Mouse (Mus musculus) testis, adult 2 months (tissue): ENCODE data around the gene Zfp239.

Source experiments
- CTCF ChIP-seq: fragments of 200-500 bp; IDR thresholded peaks from 2 replicates; pipeline ENCODE4 v1.5.1; 2012; ENCODE audit warnings: low read depth, mild to moderate bottlenecking, inconsistent platforms, low read length, moderate library complexity; ENCODE audit not compliant: control insufficient read depth, insufficient read depth, insufficient replicate concordance
- POLR2A ChIP-seq: fragments of 200-500 bp; IDR thresholded peaks from 2 replicates; pipeline ENCODE4 v1.6.1; 2012; ENCODE audit warnings: low read depth, mild to moderate bottlenecking, inconsistent platforms, low read length, moderate library complexity; ENCODE audit not compliant: control insufficient read depth

- TF ChIP-seq POLR2A (no peak), CTCF (no peak)
Measured at GRCm38 (mm10) chr6:117902556-117902955, 40.7 kb downstream of the Zfp239 start.
